Mouse (Mus musculus): ENCODE measurements around the gene Card9.
A peak's percentile ranks its signal among the peaks of the same experiment; 100 is the strongest.

DNA sequence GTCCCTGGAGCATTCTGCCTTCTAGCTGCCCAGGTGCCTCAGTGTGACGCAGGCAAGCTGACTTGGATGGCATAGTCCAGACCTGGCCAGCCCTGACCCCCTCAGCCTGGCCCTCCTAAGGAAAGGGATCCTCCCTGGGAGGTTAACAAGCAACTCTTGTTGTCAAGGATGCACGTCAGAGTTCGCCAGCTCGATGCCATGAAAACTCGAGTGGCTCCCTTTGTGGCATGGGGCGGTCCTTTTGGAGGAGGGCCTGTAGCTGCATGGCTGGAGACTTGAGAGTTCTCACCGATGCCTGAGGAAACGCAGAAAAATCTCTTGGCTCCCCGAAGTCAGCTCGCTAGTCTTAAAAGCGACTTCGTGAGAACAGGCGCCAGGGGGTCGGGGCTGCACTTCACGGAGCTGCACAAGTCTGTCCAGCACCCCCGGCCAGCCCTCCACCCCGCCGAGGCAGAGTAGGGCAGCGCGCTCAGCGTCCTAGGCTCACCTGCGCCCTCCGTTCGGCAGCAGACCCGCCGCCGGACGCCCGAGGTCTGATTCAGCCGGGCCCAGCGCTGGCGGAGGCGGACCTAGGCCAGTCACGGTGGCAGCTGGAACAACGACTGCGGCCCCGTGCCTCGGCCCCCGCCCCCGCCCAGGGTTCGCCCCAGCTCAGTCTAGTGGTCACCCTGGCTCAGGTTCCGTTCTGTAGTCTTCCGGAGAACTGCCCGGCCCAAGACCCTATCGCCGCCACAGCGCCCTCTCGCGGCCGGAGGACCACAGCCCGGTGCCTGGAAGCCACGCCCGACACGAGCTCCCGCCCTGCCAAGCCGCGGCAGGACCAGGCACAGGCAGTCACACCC is 48.0 kb upstream of the Card9 start, which contains the start of gene Inpp5e:
- TF ChIP-seq CTCF (IDR thresholded peaks at IDR 0.05; ENCODE audit: control insufficient read depth, insufficient read depth, low read length): peak; percentile 94
- TF ChIP-seq POLR2A (IDR thresholded peaks at IDR 0.05; ENCODE audit: borderline replicate concordance, control insufficient read depth, low read depth, low read length): peak; percentile 68; the same call in 1 of the 2 replicates
